Mouse (Mus musculus) brain, embryonic 18.5 days (tissue): ENCODE data around the gene Lat.
"Not testable (repeated sequence)": the region's sequence is repeated elsewhere in the genome, so short reads cannot be mapped to it uniquely, and the experiment has no call there.

Experiments used
- DNase-seq: peaks from one replicate; pipeline ENCODE4 v3.0.0-alpha.2; 2012; ENCODE audit warnings: low read depth, low spot score

Lat gene

DNA sequence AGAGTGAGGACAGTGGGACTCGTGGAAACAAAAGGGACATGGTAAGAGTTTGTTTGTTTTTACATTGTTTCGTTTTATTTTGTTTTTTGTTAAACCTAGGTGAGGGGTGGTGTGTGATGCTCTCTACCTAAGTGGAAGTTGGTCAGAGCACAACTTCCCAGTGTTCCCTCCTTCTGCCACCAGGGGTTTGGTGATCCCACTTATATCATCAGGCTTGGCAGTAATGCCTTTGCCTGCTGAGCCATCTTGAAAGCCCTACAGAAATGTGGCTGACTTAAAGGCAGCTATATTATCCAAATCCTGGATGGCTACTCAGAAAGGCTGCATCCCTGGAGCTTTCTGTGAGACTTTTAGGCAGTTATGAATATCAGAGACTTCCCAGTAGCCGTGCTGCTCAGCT is 36.7 kb downstream of the Lat start:
- DNase-seq: no peak

- no peak for DNase-seq
These were observed 38.7 kb downstream of the Lat start for GRCm38 (mm10) chr7:126330693-126331092.

- no peak for DNase-seq
These were observed 39.3 kb downstream of the Lat start for GRCm38 (mm10) chr7:126329907-126330645.

- DNase-seq: not testable (repeated sequence)
These were observed 40.5 kb downstream of the Lat start for GRCm38 (mm10) chr7:126328848-126329247.

GRCm38 (mm10) chr7:126325576-126326273 is 43.6 kb downstream of the Lat start:
- DNase-seq: not testable (repeated sequence)

GRCm38 (mm10) chr7:126324791-126325190 is 44.6 kb downstream of the Lat start:
- no peak for DNase-seq

- DNase-seq: peak; percentile 63
These were observed 45.6 kb downstream of the Lat start for GRCm38 (mm10) chr7:126323729-126324128.

DNA sequence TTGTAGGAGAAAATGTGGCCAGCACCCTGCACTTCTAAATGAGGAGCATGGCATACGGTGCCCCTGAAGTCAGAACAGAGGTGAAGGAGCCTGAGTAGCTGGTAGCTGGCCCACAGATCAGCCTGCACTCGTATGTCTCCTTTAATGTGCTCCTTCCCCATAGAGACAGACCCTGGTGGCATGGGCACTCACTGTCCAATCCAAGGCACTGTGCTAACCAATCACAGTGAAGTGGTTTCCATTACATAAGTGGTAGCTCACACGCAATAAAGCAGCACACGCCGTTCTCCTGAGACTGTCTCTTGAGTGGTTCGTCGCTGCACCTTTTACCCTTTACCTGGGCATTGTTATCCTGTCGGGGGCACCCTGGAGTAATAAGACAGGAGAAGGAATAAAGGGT is 55.1 kb downstream of the Lat start:
- DNase-seq: no peak
